Mouse (Mus musculus) heart, postnatal 0 days (tissue): Measurements from ENCODE around the gene Cox10.

Source experiments
- CTCF ChIP-seq: IDR thresholded peaks from 2 replicates; pipeline ENCODE4 v1.5.1; 2016; ENCODE audit warnings: antibody characterized with exemption, control low read depth, low read depth
- EP300 ChIP-seq: IDR thresholded peaks from 2 replicates; pipeline ENCODE4 v1.6.1; 2016; ENCODE audit warnings: antibody characterized with exemption, low read depth

DNA sequence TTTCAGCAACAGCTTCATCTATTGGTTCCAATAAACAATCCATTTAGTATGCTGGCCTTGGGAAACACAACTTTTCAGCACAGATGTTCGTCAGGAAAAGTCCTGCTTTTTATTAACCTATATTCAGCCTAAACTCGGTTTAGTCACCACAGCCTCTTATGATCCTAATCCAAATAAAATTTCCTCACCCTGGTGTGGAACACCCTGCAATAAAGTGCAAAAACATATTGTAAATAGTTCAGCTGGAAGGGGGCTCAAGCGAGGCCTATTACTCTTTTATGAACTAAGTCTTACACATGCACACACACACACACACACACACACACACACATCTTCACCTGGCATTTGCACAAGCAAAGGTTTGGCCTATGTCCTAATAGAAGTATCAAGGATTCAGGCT lies 16.1 kb downstream of the Cox10 start:
- TF ChIP-seq CTCF (no peak), EP300 (no peak)
